Mouse (Mus musculus) granulocyte monocyte progenitor cell, adult 5-6 weeks (primary cell): ENCODE measurements at regions not wholly inside any gene's neighbourhood (a gene's known extent, or its start where the extent isn't known, plus 50 kb on each side); places are given as distances from the start of the nearest gene placed in this dataset.
A peak's percentile ranks its signal among the peaks of the same experiment; 100 is the strongest.

Experiments
- ATAC-seq: replicated peaks from 2 replicates; pipeline ENCODE4 v1.8.0; 2016; ENCODE audit warnings: mild to moderate bottlenecking, moderate TSS enrichment, inconsistent platforms; ENCODE audit not compliant: poor library complexity, severe bottlenecking

DNA sequence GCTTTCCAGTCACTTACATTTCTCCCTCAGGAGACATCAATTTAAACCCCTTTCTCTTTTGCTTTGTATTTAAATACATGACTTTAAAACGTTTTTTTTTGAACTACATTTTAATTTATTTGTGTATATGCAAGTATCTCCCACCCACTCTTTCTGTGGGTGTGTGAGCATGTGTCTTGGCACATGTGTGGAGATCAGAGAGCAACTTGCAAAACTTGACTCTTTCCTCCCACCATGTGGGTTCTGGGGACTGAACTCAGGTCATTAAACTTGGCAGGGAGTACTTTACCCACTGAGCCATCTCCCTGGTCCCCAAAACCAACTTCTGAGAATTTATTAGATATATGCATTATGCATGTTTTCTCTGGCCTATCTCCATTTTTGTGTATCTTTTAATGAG lies 143.9 kb downstream of the Ttc32 start:
- ATAC-seq = no peak

GRCm38 (mm10) chr12:9174327-9174726 lies 144.5 kb downstream of the Ttc32 start:
- ATAC-seq = no peak

GRCm38 (mm10) chr12:9176198-9176597 lies 146.4 kb downstream of the Ttc32 start:
- no peak for ATAC-seq

DNA sequence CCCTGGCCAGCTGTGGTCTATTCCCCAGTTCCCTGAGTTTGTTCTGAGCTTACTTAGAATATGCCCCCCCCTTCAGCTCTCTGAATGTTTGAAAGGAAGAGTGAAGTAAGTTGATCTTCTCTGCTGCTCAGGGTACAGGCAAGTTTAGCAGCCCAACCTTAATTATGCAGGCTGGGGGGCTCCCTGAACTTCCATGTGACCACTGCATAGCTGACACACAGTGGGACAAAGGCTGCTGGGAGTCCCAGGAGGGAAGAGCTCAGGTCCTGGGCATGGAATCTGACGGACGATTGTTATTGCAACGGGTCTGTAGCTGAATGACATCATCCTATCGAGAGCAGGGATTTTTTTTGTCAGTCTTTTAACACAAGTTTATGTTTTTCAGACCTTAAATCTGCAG lies 148.8 kb downstream of the Ttc32 start:
- no peak for ATAC-seq

GRCm38 (mm10) chr12:9180677-9181076 lies 150.9 kb downstream of the Ttc32 start:
- no peak for ATAC-seq

DNA sequence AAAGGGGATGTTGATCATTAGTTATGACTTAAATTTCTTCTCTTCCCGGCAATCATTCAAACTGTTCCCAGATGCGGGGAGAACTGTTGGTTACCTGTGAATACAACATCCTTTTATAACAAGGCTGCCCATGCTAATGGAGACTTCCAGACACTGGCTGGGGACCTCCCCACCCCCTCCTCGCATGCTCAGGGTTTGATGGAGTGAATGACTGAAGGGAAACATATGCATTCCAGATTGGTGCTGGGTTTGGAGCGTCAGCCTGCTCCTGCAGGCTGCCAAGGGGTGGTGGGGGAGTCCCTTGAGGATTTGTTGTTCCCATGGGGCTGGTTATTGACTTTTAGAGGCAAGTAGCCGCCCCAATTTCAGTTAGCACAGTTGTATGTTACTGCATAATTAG lies 161.9 kb downstream of the Ttc32 start:
- no peak for ATAC-seq

GRCm38 (mm10) chr12:9199321-9199720 lies 169.5 kb downstream of the Ttc32 start:
- ATAC-seq = no peak

DNA sequence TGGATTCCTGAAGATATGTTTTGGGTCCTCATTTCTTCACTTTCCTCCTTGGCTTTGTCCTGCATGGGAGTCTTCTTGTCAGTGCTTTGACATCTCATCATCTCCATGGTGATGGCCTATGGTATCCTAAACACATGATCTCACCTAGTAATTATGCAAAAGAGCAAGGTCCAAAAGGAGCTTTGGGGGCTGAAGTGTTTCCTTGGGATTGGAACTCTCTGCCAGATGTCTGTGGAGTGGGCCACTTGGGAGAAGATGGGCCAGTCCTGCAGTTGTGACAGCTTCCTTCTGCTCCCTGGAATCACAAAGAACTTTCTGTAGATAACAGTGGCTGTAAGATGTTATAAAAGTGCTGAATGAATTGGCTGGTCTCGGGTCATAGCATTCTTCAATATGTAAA lies 182.4 kb downstream of the Ttc32 start:
- ATAC-seq = no peak

GRCm38 (mm10) chr12:9224971-9225370 lies 195.2 kb downstream of the Ttc32 start:
- no peak for ATAC-seq

DNA sequence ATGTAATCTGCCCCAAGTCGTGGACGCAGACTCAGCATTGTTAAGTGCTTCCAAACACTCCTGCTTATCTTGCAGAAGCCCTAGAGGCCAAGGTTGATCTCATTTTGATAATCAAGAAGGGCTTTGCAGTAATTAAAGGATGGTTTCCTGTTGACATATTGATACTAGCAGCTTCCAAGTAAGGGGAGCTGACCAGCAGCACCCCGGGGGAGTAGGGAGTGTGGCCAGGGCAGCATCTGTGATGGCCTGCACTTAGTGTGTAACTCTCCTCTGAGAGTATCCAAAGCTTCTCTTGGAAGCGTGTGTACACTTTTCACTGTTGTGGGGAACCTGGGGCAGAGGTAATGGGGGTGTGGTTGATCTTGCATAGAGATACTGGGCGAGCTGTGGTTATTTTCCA lies 198.1 kb downstream of the Ttc32 start:
- ATAC-seq = no peak

DNA sequence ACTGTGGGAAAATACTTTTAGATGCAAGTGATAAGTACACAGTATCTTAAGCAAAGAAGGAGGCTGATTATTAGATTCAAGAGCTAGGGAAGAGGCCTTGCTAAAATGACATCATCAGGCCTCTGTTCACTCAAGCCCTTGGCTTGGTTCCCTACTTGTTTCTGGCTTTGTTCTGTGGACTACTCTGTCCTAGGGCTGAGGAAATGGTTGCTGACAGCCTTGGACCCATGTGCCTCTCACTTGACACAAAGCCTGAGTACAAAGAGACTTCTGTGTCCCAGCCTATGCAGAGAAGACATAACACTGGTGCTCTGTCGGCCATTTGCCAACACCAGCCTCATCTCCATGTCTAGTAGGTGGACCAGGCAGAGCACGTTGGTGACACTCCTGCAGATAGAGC lies 198.7 kb downstream of the Ttc32 start:
- no peak for ATAC-seq

- ATAC-seq = no peak
Observed at GRCm38 (mm10) chr12:9229981-9230380, 200.2 kb downstream of the Ttc32 start.

DNA sequence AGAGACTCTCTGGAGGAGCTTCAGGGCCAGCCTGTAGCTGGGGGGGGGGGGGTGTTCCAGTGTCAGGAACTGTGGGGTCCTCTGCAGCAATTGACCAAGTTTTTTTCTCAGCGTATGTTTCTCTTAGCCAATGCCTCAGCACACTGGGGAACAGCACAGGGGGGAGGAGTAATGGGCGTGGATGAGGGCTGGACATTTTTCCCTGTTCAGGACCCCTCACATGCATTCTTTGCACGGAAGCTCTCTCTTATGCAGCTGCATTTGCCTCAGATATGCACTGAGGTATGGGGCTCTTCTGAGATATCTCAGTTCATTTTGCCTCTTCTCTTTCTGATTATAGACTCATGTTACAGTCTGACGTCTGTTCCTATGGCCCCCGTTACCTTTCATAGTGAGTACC lies 200.8 kb downstream of the Ttc32 start:
- no peak for ATAC-seq

DNA sequence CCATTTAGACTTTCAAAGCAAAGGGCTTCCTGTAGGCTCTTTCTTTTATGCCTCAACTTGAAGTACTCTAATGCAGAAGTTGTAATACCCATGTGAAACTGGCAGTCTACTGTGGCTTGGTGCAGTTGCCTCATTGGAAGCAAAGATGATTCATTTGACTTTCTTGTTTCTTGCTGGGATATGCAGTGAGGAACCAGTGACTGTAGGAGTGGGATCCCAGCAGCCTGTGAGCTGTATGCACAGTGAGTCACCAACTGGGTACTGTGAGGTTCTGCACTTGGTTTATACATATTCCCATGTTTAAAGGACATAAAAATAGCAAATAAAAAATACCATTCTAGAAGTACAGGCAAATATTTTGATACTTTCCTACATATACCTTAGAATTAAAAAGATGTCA lies 202.6 kb downstream of the Ttc32 start:
- no peak for ATAC-seq

DNA sequence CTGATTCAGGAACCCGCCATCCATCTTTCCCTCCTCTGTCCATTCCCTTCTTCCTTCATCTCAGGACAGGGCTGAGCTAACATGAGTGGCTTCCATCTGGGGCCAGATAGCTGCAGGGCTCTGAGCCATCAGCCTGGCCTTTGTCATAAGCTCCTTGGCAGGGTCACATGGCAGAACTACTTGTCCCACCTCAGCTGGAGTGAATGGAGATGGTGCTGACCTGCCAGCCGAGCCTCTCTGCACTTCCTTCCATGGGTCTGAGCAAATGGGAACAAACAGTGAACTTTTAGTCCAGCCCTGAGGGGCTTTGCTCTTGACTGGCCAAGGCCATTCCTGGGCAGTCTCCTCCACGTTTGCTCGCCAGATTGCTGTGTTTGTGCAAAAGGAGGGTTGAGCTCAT lies 206.1 kb downstream of the Ttc32 start:
- ATAC-seq = no peak

GRCm38 (mm10) chr12:9237538-9237937 lies 207.7 kb downstream of the Ttc32 start:
- ATAC-seq = no peak

GRCm38 (mm10) chr12:9237955-9238354 lies 208.2 kb downstream of the Ttc32 start:
- no peak for ATAC-seq

DNA sequence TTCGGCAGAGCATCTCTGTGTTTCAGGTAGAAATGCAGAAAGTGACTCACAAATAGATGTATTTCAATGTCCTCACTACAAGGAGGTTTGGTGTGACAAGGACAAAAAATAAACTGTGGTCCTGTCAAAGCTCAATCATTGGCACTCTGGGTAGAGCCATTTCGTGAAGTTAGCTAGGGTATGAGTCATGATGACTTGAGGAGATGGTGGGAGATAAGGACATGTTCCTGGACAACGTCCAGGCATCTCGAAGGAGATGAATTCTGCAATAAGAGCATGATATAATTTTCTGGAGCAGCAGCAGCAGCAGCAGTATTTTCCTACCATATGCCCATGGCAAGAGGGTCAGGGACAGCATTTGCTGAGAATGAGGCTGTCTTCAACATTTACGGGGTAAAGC lies 217.7 kb downstream of the Ttc32 start:
- ATAC-seq = no peak

DNA sequence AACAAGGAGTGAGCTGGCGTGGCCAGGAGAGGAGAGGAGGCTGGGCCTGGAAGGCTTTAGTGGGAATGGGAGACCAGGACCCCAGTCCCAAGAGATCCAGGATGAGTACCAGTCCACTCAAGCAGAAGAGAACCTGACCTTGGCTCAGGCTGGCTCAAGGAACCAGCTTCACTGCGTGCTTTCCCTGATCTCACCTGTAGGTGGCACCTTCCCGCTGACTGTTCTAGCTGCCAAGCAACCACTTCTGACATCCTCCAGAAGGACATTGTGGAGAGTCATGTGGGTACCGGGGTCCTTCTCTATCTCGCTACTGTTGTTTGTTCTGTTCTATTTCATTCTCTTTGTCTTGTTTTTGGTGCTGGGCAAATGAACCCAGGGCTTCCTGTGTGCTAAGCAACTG lies 222.0 kb downstream of the Ttc32 start:
- peak; percentile 44; the same call in 1 of the 2 replicates for ATAC-seq

DNA sequence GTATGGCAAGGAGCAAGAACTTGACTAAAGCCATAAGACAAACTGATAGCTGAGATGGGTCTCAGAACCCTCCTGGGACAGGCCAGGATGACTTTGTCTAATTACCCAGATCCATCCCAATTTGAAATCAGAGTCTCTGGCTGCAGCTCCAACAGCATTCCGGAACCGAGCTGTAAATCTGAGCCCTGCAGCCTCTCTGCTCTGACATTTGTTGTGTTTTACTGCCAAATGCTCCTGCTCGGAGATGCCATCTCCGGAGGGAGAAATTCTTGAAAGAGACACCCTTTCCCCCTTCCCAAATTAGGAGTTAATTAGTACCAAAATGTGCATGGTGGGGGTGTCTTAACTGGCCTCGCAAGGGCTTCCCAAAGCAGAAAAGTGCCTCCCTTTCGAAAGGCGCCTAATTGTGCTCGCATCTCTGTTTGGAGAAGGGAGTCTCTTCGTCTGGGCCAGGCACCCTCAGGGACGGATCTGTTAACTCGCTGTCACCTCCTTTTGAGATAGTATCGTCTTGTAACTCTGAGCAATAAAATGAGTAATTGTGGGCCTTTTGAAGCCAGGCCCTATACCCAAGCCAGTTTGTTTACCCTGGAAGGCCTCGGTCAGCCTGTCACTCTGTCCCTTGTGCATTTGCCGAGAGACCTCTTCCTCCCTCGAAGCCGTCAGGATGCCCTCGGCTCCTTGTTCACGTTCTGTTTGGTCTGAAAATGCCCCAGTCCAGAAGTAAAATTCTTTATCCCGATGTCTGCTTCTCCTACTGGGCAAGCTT lies 223.7 kb downstream of the Ttc32 start:
- ATAC-seq = no peak

DNA sequence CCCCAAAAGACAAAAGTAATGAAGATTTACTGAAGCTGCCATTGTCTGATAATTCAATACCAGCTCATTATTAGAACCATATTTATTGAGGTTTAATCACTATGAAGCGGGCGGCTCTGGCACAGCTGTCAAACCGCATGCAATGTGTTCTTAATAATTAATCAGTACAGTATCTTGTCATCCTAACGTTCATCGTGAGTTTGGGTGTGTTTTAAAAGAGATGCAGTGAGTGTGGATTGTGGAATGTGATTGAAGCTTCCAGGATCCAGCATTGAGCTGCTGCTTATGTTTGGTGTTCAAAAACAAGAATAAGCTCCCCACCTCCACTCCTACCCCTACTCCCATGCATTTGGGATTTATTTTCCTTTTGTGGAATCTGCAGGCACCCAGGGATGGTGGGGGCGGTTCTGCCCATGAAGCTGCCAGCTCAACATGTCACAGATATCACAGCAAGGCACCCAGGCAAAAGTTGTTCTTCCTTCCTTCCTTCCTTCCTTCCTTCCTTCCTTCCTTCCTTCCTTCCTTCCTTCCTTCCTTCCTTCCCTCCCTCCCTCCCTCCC lies 224.6 kb downstream of the Ttc32 start:
- no peak for ATAC-seq
